Mouse (Mus musculus) myocyte (in vitro differentiated cells): ENCODE measurements around the gene Trpv2. TPM values are rescaled to one million over a fixed set of nuclear protein-coding genes. Genes with fewer than 3 reads are reported as not detected.

Experiments used
- H3K27me3 ChIP-seq: one replicate; pipeline ENCODE4 v1.6.1; 2011; ENCODE audit not compliant: control insufficient read depth, insufficient read depth, insufficient read length
- H3K36me3 ChIP-seq: one replicate; pipeline ENCODE4 v1.6.1; 2011; ENCODE audit not compliant: control insufficient read depth, insufficient read depth
- H3K4me2 ChIP-seq: one replicate; pipeline ENCODE4 v1.6.1; 2011; ENCODE audit warnings: low read depth, control low read depth
- H3K4me3 ChIP-seq: one replicate; pipeline ENCODE4 v1.5.1; 2011; ENCODE audit warnings: mild to moderate bottlenecking, control low read depth, moderate library complexity
- H3K79me2 ChIP-seq: one replicate; pipeline ENCODE4 v1.6.1; 2011; ENCODE audit not compliant: control insufficient read depth, insufficient read depth
- H3ac ChIP-seq: one replicate; pipeline ENCODE4 v1.6.1; 2011; ENCODE audit not compliant: control insufficient read depth, insufficient read length
- MAX ChIP-seq: IDR thresholded peaks from one replicate; pipeline ENCODE4 v1.6.1; 2011; ENCODE audit warnings: low read depth, mild to moderate bottlenecking, control low read depth
- MYOD1 ChIP-seq, 3 experiments: IDR thresholded peaks; one replicate each; pipeline ENCODE4 v1.6.1; 2011; ENCODE audit warnings: control low read depth in 2 of 3, low read depth in 2 of 3, mild to moderate bottlenecking in 2 of 3, moderate library complexity in 1 of 3; ENCODE audit not compliant: insufficient read length in 2 of 3, control insufficient read depth in 1 of 3
- MYOG ChIP-seq, 3 experiments: IDR thresholded peaks; one replicate each; pipeline ENCODE4 v1.6.1; 2011; ENCODE audit warnings: control low read depth in 2 of 3, low read depth in 2 of 3, mild to moderate bottlenecking in 2 of 3; ENCODE audit not compliant: insufficient read length in 2 of 3, control insufficient read depth in 1 of 3, insufficient read depth in 1 of 3
- POLR2A ChIP-seq: IDR thresholded peaks from one replicate; pipeline ENCODE4 v1.6.1; 2011; ENCODE audit warnings: low read depth, mild to moderate bottlenecking, control low read depth, moderate library complexity; ENCODE audit not compliant: insufficient read length
- POLR2AphosphoS2 ChIP-seq: IDR thresholded peaks from one replicate; pipeline ENCODE4 v1.6.1; 2011; ENCODE audit warnings: low read depth, control low read depth; ENCODE audit not compliant: insufficient read length
- REST ChIP-seq: IDR thresholded peaks from one replicate; pipeline ENCODE4 v1.6.1; 2011; ENCODE audit warnings: mild to moderate bottlenecking, control low read depth, moderate library complexity; ENCODE audit not compliant: insufficient read depth, insufficient read length
- SRF ChIP-seq: IDR thresholded peaks from one replicate; pipeline ENCODE4 v1.6.1; 2011; ENCODE audit warnings: low read depth; ENCODE audit not compliant: control insufficient read depth, insufficient read length
- TCF12 ChIP-seq: IDR thresholded peaks from one replicate; pipeline ENCODE4 v1.6.1; 2011; ENCODE audit warnings: mild to moderate bottlenecking, control low read depth; ENCODE audit not compliant: poor library complexity, insufficient read depth, severe bottlenecking
- TCF3 ChIP-seq: IDR thresholded peaks from one replicate; pipeline ENCODE4 v1.6.1; 2011; ENCODE audit warnings: low read depth, control low read depth; ENCODE audit not compliant: insufficient read length
- USF1 ChIP-seq: IDR thresholded peaks from one replicate; pipeline ENCODE4 v1.6.1; 2011; ENCODE audit warnings: low read depth, mild to moderate bottlenecking, control low read depth, moderate library complexity
- polyA plus RNA-seq: library from polyadenylated mRNA; unstranded; fragments of >200 nt; fragmentation: generic; extraction: Trizol; gene quantifications from one replicate; pipeline ENCODE4 v1.2.1, GENCODE M21; 2012; ENCODE audit warnings: missing spikeins

The Trpv2 gene
- polyA plus RNA-seq, 1 experiment: 5.4 TPM

GRCm38 (mm10) chr11:62605619-62606298 lies 31.5 kb downstream of the Trpv2 start:
- Histone ChIP-seq H3K4me3 (peak overlapping the region; percentile 100), H3K4me2 (peak overlapping the region; percentile 90), H3K27me3 (no peaks in the 10 kb centered on the region), H3K36me3 (peaks cover 42% of the 10 kb centered on the region), H3K79me2 (peaks cover 25% of the 10 kb centered on the region), H3ac (no peak overlapping the region)
- TF ChIP-seq REST (no peak), MYOG (IDR thresholded peaks at IDR 0.05; ENCODE audit: control insufficient read depth in 1 of 3, insufficient read depth in 1 of 3, insufficient read length in 2 of 3, low read depth in 2 of 3) (peak in 1 of 3 experiments; percentile 20), POLR2A (peak; percentile 52), POLR2AphosphoS2 (peak; percentile 83), TCF12 (no peak)

- Histone ChIP-seq H3K36me3 (peaks cover 42% of the 10 kb centered on the region), H3K79me2 (peaks cover 25% of the 10 kb centered on the region), H3K4me2 (no peak overlapping the region), H3ac (no peak overlapping the region), H3K27me3 (no peaks in the 10 kb centered on the region), H3K4me3 (no peak overlapping the region)
- TF ChIP-seq USF1 (no peak), MYOD1 (IDR thresholded peaks at IDR 0.05; ENCODE audit: control insufficient read depth in 1 of 3, insufficient read length in 2 of 3, low read depth in 2 of 3) (peak in 2 of 3 experiments; percentile 35 to 53), SRF (no peak), POLR2A (peak; percentile 32), MYOG (IDR thresholded peaks at IDR 0.05; ENCODE audit: control insufficient read depth in 1 of 3, insufficient read depth in 1 of 3, insufficient read length in 2 of 3, low read depth in 2 of 3) (peak in 1 of 3 experiments; percentile 28), REST (no peak), POLR2AphosphoS2 (peak; percentile 87)
Observed at GRCm38 (mm10) chr11:62606299-62607169, 32.2 kb downstream of the Trpv2 start.

GRCm38 (mm10) chr11:62607170-62607951 lies 33.1 kb downstream of the Trpv2 start:
- no peak overlapping the region for H3K4me3 ChIP-seq
- H3ac ChIP-seq: no peak overlapping the region
- peaks cover 25% of the 10 kb centered on the region for H3K79me2 ChIP-seq
- peak; percentile 35 for TF ChIP-seq POLR2A
- no peak for TF ChIP-seq MYOG (IDR thresholded peaks at IDR 0.05; ENCODE audit: control insufficient read depth in 1 of 3, insufficient read depth in 1 of 3, insufficient read length in 2 of 3, low read depth in 2 of 3)
- TF ChIP-seq POLR2AphosphoS2: peak; percentile 77
- H3K27me3 ChIP-seq: no peaks in the 10 kb centered on the region
- H3K4me2 ChIP-seq: no peak overlapping the region
- H3K36me3 ChIP-seq: peaks cover 42% of the 10 kb centered on the region

DNA sequence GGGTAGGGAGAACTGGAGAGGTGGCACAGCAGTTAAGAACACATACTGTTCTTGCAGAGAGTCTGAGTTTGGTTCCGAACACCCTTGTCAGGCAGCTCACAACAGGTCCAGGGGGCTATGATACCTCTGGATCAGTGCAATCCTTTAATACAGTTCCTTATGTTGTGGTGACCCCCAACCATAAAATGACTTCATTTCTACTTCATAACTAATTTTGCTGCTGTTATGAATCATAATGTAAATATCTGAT lies 33.6 kb downstream of the Trpv2 start:
- H3K36me3 ChIP-seq: peaks cover 42% of the 10 kb centered on the region
- no peaks in the 10 kb centered on the region for H3K27me3 ChIP-seq
- H3K79me2 ChIP-seq: peaks cover 24% of the 10 kb centered on the region
- TF ChIP-seq TCF12 (no peak), MYOD1 (IDR thresholded peaks at IDR 0.05; ENCODE audit: control insufficient read depth in 1 of 3, insufficient read length in 2 of 3, low read depth in 2 of 3) (no peak), POLR2A (no peak), POLR2AphosphoS2 (peak; percentile 75)
- H3ac ChIP-seq: no peak overlapping the region
- H3K4me3 ChIP-seq: no peak overlapping the region
- H3K4me2 ChIP-seq: no peak overlapping the region

GRCm38 (mm10) chr11:62608826-62609675 lies 34.8 kb downstream of the Trpv2 start:
- Histone ChIP-seq H3K79me2 (peaks cover 12% of the 10 kb centered on the region), H3K36me3 (peaks cover 33% of the 10 kb centered on the region), H3K4me2 (no peak overlapping the region), H3ac (no peak overlapping the region), H3K27me3 (no peaks in the 10 kb centered on the region), H3K4me3 (no peak overlapping the region)
- TF ChIP-seq MAX (no peak), TCF12 (no peak), TCF3 (no peak), USF1 (no peak), POLR2A (peak; percentile 17)
